8 mouse cellular contexts compared by ENCODE assay signal in the genomic region with DNA sequence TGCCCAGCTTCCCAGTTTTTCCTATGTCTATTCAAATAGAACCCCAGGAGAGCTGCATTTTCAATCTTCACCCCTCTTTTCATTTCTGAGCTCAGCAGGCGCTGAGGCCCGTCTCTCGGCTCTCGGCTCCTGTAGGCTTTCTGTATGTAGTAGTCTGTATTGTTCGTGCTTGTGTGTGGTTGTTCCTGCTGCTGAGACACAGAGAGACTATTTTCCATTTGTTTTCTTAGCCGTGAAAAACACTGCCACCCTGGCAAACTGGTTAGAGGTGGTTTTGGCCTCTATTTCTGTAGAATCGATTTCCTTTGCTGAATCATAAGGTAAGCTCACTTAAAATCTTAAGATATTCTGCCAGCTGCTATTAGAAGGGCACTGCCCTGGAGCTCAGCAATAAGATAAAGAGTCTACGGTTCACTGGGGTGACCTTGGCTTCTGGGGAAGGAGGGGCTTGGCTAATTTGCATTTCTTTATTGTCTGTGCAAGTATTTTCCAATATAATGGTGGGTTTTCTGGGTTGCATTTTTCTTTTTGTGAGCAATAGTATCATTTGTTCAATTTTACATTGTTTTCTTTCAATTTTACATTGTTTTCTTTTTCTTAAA. TPM values are rescaled to one million over a fixed set of nuclear protein-coding genes. Genes with fewer than 3 reads are reported as not detected.
DNase-seq lines count a peak whose midpoint lies in the region; ATAC-seq lines count a peak whose summit lies in the region.

A gene (plus strand): TSS at position 165 of the 602 bp plus-strand sequence.

- no peak for ATAC-seq in lung, embryonic 15.5 days (ENCODE audit: borderline replicate concordance, extremely low read depth, low FRiP score, low TSS enrichment)
- no peak for ATAC-seq in limb, embryonic 15.5 days (ENCODE audit: insufficient number of reproducible peaks, low FRiP score, low TSS enrichment, low read depth)
- ATAC-seq in stomach, embryonic 14.5 days (ENCODE audit: insufficient number of reproducible peaks, insufficient read depth, low FRiP score, low read depth), result no peak
- ATAC-seq in erythroblast, adult 5-6 weeks (replicated peaks; ENCODE audit: low FRiP score, poor library complexity, severe bottlenecking), result no peak

- no peak for DNase-seq in lung, postnatal 25 days (ENCODE audit: low spot score)
- peak; percentile 38 for DNase-seq in embryo, embryonic 11 days
- no peak for DNase-seq in heart, postnatal 4 days
- no peak for DNase-seq in adipocyte (ENCODE audit: low spot score)

- WGBS in lung, embryonic 15.5 days, result 66% methylated on average over 8 of the region's 8 CpGs
- WGBS in limb, embryonic 15.5 days, result 64% methylated on average over 8 of the region's 8 CpGs
- 65% methylated on average over 8 of the region's 8 CpGs for WGBS in stomach, embryonic 14.5 days

- no peaks in the 10 kb centered on the region for H3K9me3 ChIP-seq in lung, embryonic 15.5 days
- H3K9me3 ChIP-seq in limb, embryonic 15.5 days, result no peaks in the 10 kb centered on the region
- no peaks in the 10 kb centered on the region; the same call in 1 of the 2 replicates for H3K9me3 ChIP-seq in stomach, embryonic 14.5 days (ENCODE audit: control insufficient read depth, low read depth, low read length)

- H3K36me3 ChIP-seq in lung, embryonic 15.5 days, result no peaks in the 10 kb centered on the region
- no peaks in the 10 kb centered on the region for H3K36me3 ChIP-seq in limb, embryonic 15.5 days
- H3K36me3 ChIP-seq in stomach, embryonic 14.5 days (ENCODE audit: control insufficient read depth, insufficient read depth, low read length), result no peaks in the 10 kb centered on the region

- no peaks in the 10 kb centered on the region for H3K4me1 ChIP-seq in lung, embryonic 15.5 days
- H3K4me1 ChIP-seq in limb, embryonic 15.5 days, result no peaks in the 10 kb centered on the region
- no peaks in the 10 kb centered on the region for H3K4me1 ChIP-seq in stomach, embryonic 14.5 days (ENCODE audit: control insufficient read depth, insufficient read depth, low read length)

- H3K27me3 ChIP-seq in lung, embryonic 15.5 days, result no peaks in the 10 kb centered on the region
- H3K27me3 ChIP-seq in limb, embryonic 15.5 days, result no peaks in the 10 kb centered on the region
- no peaks in the 10 kb centered on the region for H3K27me3 ChIP-seq in stomach, embryonic 14.5 days (ENCODE audit: control insufficient read depth, insufficient read depth, low read length)

- H3K4me3 ChIP-seq in lung, embryonic 15.5 days, result no peak within 1 kb of the TSS
- H3K4me3 ChIP-seq in limb, embryonic 15.5 days, result no peak within 1 kb of the TSS
- no peak within 1 kb of the TSS for H3K4me3 ChIP-seq in stomach, embryonic 14.5 days (ENCODE audit: low read depth, low read length)

- no peak within 1 kb of the TSS for H3K27ac ChIP-seq in lung, embryonic 15.5 days
- no peak within 1 kb of the TSS for H3K27ac ChIP-seq in limb, embryonic 15.5 days
- H3K27ac ChIP-seq in stomach, embryonic 14.5 days (ENCODE audit: low read length), result no peak within 1 kb of the TSS

- H3K4me2 ChIP-seq in lung, embryonic 15.5 days, result no peak within 1 kb of the TSS
- no peak within 1 kb of the TSS for H3K4me2 ChIP-seq in limb, embryonic 15.5 days
- no peak within 1 kb of the TSS for H3K4me2 ChIP-seq in stomach, embryonic 14.5 days (replicated peaks; ENCODE audit: low read depth, low read length)

- no peak within 1 kb of the TSS for H3K9ac ChIP-seq in lung, embryonic 15.5 days
- no peak within 1 kb of the TSS for H3K9ac ChIP-seq in limb, embryonic 15.5 days
- H3K9ac ChIP-seq in stomach, embryonic 14.5 days (replicated peaks; ENCODE audit: low read depth, low read length), result no peak within 1 kb of the TSS

RNA-seq across cellular contexts. Expression of the gene that starts here (rescaled TPM):
- polyA plus RNA-seq in lung, embryonic 15.5 days (2015; fragmentation: Nextera tagmentation; extraction: Ambion mirVana), result 46.2 and 49.4 TPM in 2 replicates
- 10 to 100 TPM; 19.1 to 20.1 TPM for total RNA-seq in heart, postnatal 4 days (2021)
- polyA plus RNA-seq in limb, embryonic 15.5 days (2015; fragmentation: Nextera tagmentation; extraction: Ambion mirVana), result 51.4 and 62.7 TPM in 2 replicates
- 36.3 and 38.4 TPM in 2 replicates for polyA plus RNA-seq in stomach, embryonic 14.5 days (2014; fragmentation: Nextera tagmentation; extraction: Ambion mirVana)
- 1.3 and 6.7 TPM in 2 replicates for total RNA-seq in erythroblast, adult 5-6 weeks (2015; ENCODE audit: low replicate concordance)
- total RNA-seq in erythroblast, adult 5-6 weeks (2017; ENCODE audit: low replicate concordance), result 2.0 and 3.1 TPM in 2 replicates
